Comparison of ENCODE assay signal across 26 mouse cellular contexts in the genomic region with DNA sequence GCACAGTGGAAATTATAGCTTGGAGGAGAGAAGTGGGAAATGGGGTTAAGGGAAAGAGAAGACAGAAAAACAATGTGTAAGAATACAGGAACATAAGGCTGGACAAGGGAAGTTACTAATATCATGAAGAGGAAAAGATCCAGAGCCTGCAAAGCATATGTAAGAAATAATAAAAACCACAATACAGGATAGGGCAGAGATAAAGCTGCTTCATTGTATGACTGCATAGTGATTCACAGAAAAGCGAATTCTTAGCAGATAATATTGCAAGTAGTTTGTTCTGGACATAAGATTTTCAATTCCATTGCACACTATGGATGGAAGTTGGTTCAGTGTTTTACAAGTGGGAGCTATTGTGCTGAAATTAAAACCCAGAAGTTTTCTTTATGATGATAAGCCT.
"Had no signal": no experiment of that assay in that cellular context is flagged by ENCODE, and none has a peak within 500 bp of the region (broad histone marks: within the 10 kb centered on the region; RNA-seq: fewer than 3 reads in every experiment).

No protein-coding gene starts in this region.

- DNase-seq: gastrocnemius, adult 2 months; gastrocnemius, postnatal 10 days; gastrocnemius, postnatal 25 days; heart, adult 18-20 months; heart, postnatal 10 days; heart, postnatal 4 days; kidney, adult 18-20 months; kidney, adult 8-10 months; kidney, postnatal 10 days; kidney, postnatal 25 days; liver; liver, embryonic 13.5 days had no signal

- H3K4me3 ChIP-seq: gastrocnemius, adult 2 months; heart, embryonic 10.5 days; heart, embryonic 12.5 days; hindbrain, embryonic 10.5 days; hindbrain, embryonic 12.5 days; intestine, embryonic 15.5 days; left cerebral cortex, adult 2 months; limb, embryonic 10.5 days; limb, embryonic 12.5 days; liver, embryonic 13.5 days; liver, embryonic 15.5 days had no signal

- H3K4me2 ChIP-seq: heart, embryonic 12.5 days; hindbrain, embryonic 12.5 days; hindbrain, embryonic 14.5 days; intestine, embryonic 15.5 days; limb, embryonic 12.5 days; liver, embryonic 11.5 days; liver, embryonic 13.5 days; liver, embryonic 15.5 days had no signal

- H3K27me3 ChIP-seq: heart, embryonic 12.5 days; hindbrain, embryonic 12.5 days; intestine, embryonic 15.5 days; limb, embryonic 12.5 days; liver, embryonic 13.5 days; liver, embryonic 15.5 days had no signal

- H3K9ac ChIP-seq: heart, embryonic 12.5 days; hindbrain, embryonic 12.5 days; hindbrain, embryonic 14.5 days; intestine, embryonic 15.5 days; limb, embryonic 12.5 days; liver, embryonic 13.5 days; liver, embryonic 15.5 days had no signal

- H3K27ac ChIP-seq: gastrocnemius, adult 2 months; heart, embryonic 10.5 days; hindbrain, embryonic 10.5 days; hindbrain, embryonic 12.5 days; hindbrain, embryonic 14.5 days; intestine, embryonic 15.5 days; left cerebral cortex, adult 2 months; limb, embryonic 10.5 days; limb, embryonic 12.5 days; liver, embryonic 13.5 days; liver, embryonic 15.5 days had no signal

- H3K9me3 ChIP-seq: heart, embryonic 10.5 days; heart, embryonic 12.5 days; hindbrain, embryonic 10.5 days; hindbrain, embryonic 12.5 days; intestine, embryonic 15.5 days; limb, embryonic 10.5 days; limb, embryonic 12.5 days; liver, embryonic 13.5 days; liver, embryonic 15.5 days had no signal

- H3K4me1 ChIP-seq: heart, embryonic 10.5 days; heart, embryonic 12.5 days; hindbrain, embryonic 10.5 days; hindbrain, embryonic 12.5 days; intestine, embryonic 15.5 days; limb, embryonic 10.5 days; limb, embryonic 12.5 days; liver, embryonic 13.5 days; liver, embryonic 15.5 days had no signal

- H3K36me3 ChIP-seq: heart, embryonic 10.5 days; heart, embryonic 12.5 days; hindbrain, embryonic 10.5 days; hindbrain, embryonic 12.5 days; intestine, embryonic 15.5 days; limb, embryonic 10.5 days; limb, embryonic 12.5 days; liver, embryonic 13.5 days; liver, embryonic 15.5 days had no signal

- ATAC-seq: hindbrain, embryonic 16.5 days; inflammation-experienced regulatory T-cells, adult 6 months; intestine, embryonic 15.5 days; intestine, postnatal 0 days had no signal
